Mouse (Mus musculus) neural tube, embryonic 13.5 days (tissue): ENCODE results near the gene Akr1a1. TPM values are rescaled to one million over a fixed set of nuclear protein-coding genes. Genes with fewer than 3 reads are reported as not detected.
A peak's percentile ranks its signal among the peaks of the same experiment; 100 is the strongest.

Experiments
- ATAC-seq: fragments of 200-750 bp; cut with Nextera tagmentation; 2 replicates; pipeline ENCODE4 v1.8.0; 2017; ENCODE audit warnings: low read depth, mild to moderate bottlenecking, moderate TSS enrichment, moderate library complexity
- H3K27ac ChIP-seq: fragments of 300-500 bp; sonication (generic); replicated peaks from 2 replicates; pipeline ENCODE4 v1.5.1; 2015; ENCODE audit warnings: moderate library complexity, mild to moderate bottlenecking, inconsistent platforms
- H3K27me3 ChIP-seq: fragments of 300-500 bp; sonication (generic); 2 replicates; pipeline ENCODE4 v1.6.1; 2015; ENCODE audit warnings: mild to moderate bottlenecking, inconsistent platforms
- H3K36me3 ChIP-seq: fragments of 300-500 bp; sonication (generic); 2 replicates; pipeline ENCODE4 v1.6.1; 2015; ENCODE audit warnings: mild to moderate bottlenecking, inconsistent platforms
- H3K4me1 ChIP-seq: fragments of 300-500 bp; sonication (generic); replicated peaks from 2 replicates; pipeline ENCODE4 v1.6.1; 2015; ENCODE audit warnings: inconsistent platforms
- H3K4me2 ChIP-seq: fragments of 300-500 bp; sonication (generic); 2 replicates; pipeline ENCODE4 v1.6.1; 2015; ENCODE audit warnings: inconsistent platforms, mild to moderate bottlenecking, moderate library complexity
- H3K4me3 ChIP-seq: fragments of 300-500 bp; sonication (generic); 2 replicates; pipeline ENCODE4 v1.5.1; 2015; ENCODE audit warnings: mild to moderate bottlenecking, inconsistent platforms
- H3K9ac ChIP-seq: fragments of 300-500 bp; sonication (generic); 2 replicates; pipeline ENCODE4 v1.6.1; 2015; ENCODE audit warnings: moderate library complexity, mild to moderate bottlenecking, inconsistent platforms
- H3K9me3 ChIP-seq: fragments of 300-500 bp; sonication (generic); 2 replicates; pipeline ENCODE4 v1.6.1; 2016; ENCODE audit warnings: inconsistent platforms
- WGBS: fragments of 180-500 bp; shearing (Covaris S2); methylation state at CpG from one replicate; pipeline ENCODE4 v1.1.7; 2015; 5-methylcytosine and 5-hydroxymethylcytosine counted together
- polyA plus RNA-seq: library from polyadenylated mRNA; unstranded; fragments of >200 nt; fragmentation: Nextera tagmentation; extraction: Ambion mirVana; gene quantifications from 2 replicates; pipeline ENCODE4 v1.2.1, GENCODE M21; 2015

Gene Akr1a1
- polyA plus RNA-seq, 1 experiment from 2014 or later, result 718 TPM

- 82% methylated on average over 3 of the region's 3 CpGs for WGBS
- no peaks in the 10 kb centered on the region for H3K36me3 ChIP-seq
- H3K27me3 ChIP-seq, result no peaks in the 10 kb centered on the region
- H3K4me3 ChIP-seq, result no peak overlapping the region
- no peaks in the 10 kb centered on the region for H3K9me3 ChIP-seq
- H3K27ac ChIP-seq, result no peak overlapping the region
- H3K4me2 ChIP-seq, result no peak overlapping the region
- peaks cover 6% of the 10 kb centered on the region for H3K4me1 ChIP-seq
- ATAC-seq, result no peak
- H3K9ac ChIP-seq, result no peak overlapping the region
These were observed 4.2 kb upstream of the Akr1a1 start for GRCm38 (mm10) chr4:116655658-116656057.

GRCm38 (mm10) chr4:116655100-116655499, 3.6 kb upstream of the Akr1a1 start:
- H3K9me3 ChIP-seq, result no peaks in the 10 kb centered on the region
- no peaks in the 10 kb centered on the region for H3K36me3 ChIP-seq
- no peak overlapping the region for H3K4me3 ChIP-seq
- peaks cover 11% of the 10 kb centered on the region for H3K4me1 ChIP-seq
- no peak overlapping the region for H3K9ac ChIP-seq
- ATAC-seq, result no peak
- no peak overlapping the region for H3K27ac ChIP-seq
- H3K4me2 ChIP-seq, result no peak overlapping the region
- 78% methylated on average over 2 of the region's 2 CpGs for WGBS
- no peaks in the 10 kb centered on the region for H3K27me3 ChIP-seq

GRCm38 (mm10) chr4:116653228-116653627, 1.7 kb upstream of the Akr1a1 start:
- no peak overlapping the region for H3K27ac ChIP-seq
- WGBS, result 90% methylated on average over 6 of the region's 6 CpGs
- H3K4me3 ChIP-seq, result no peak overlapping the region
- no peak for ATAC-seq
- H3K9me3 ChIP-seq, result no peaks in the 10 kb centered on the region
- H3K36me3 ChIP-seq, result 0 out of 2 replicates have a peak, but pooled peaks cover 6% of the 10 kb centered on the region
- H3K9ac ChIP-seq, result no peak overlapping the region
- H3K27me3 ChIP-seq, result no peaks in the 10 kb centered on the region
- H3K4me1 ChIP-seq, result peaks cover 30% of the 10 kb centered on the region
- H3K4me2 ChIP-seq, result no peak overlapping the region

GRCm38 (mm10) chr4:116651797-116652135, 286 bp upstream of the Akr1a1 start:
- Histone ChIP-seq H3K9me3 (no peaks in the 10 kb centered on the region), H3K36me3 (peaks cover 17% of the 10 kb centered on the region; the same call in 1 of the 2 replicates), H3K4me1 (peaks cover 44% of the 10 kb centered on the region), H3K9ac (peak overlapping the region; percentile 72), H3K4me2 (peak overlapping the region; percentile 83), H3K27me3 (no peaks in the 10 kb centered on the region), H3K27ac (no peak overlapping the region; the same call in 1 of the 2 replicates), H3K4me3 (peak overlapping the region; percentile 72)
- 8% methylated on average over 6 of the region's 6 CpGs for WGBS
- ATAC-seq, result peak; percentile 44; the same call in 1 of the 2 replicates

- 43% methylated on average over 5 of the region's 5 CpGs for WGBS
- H3K9me3 ChIP-seq, result no peaks in the 10 kb centered on the region
- peaks cover 17% of the 10 kb centered on the region for H3K36me3 ChIP-seq
- ATAC-seq, result no peak
- peak overlapping the region; percentile 83 for H3K4me2 ChIP-seq
- H3K4me1 ChIP-seq, result peaks cover 53% of the 10 kb centered on the region
- H3K4me3 ChIP-seq, result peak overlapping the region; percentile 72
- peak overlapping the region; percentile 87 for H3K9ac ChIP-seq
- peak overlapping the region; percentile 83; the same call in 1 of the 2 replicates for H3K27ac ChIP-seq
- H3K27me3 ChIP-seq, result no peaks in the 10 kb centered on the region
These were observed 1.1 kb downstream of the Akr1a1 start for GRCm38 (mm10) chr4:116650365-116650764.

- H3K36me3 ChIP-seq, result peaks cover 27% of the 10 kb centered on the region
- WGBS, result 98% methylated on average over 2 of the region's 2 CpGs
These were observed 2.1 kb downstream of the Akr1a1 start for GRCm38 (mm10) chr4:116649411-116649810.

GRCm38 (mm10) chr4:116645624-116646023, 5.9 kb downstream of the Akr1a1 start:
- Histone ChIP-seq H3K4me3 (no peak overlapping the region), H3K4me1 (peaks cover 49% of the 10 kb centered on the region), H3K27ac (no peak overlapping the region), H3K4me2 (no peak overlapping the region), H3K36me3 (peaks cover 60% of the 10 kb centered on the region), H3K27me3 (no peaks in the 10 kb centered on the region), H3K9me3 (no peaks in the 10 kb centered on the region), H3K9ac (no peak overlapping the region)
- ATAC-seq, result no peak
- WGBS, result 92% methylated on average over 7 of the region's 7 CpGs

More at GRCm38 (mm10) chr4:116649411-116649810, 2.1 kb downstream of the Akr1a1 start:
- ATAC-seq, result no peak
- H3K9ac ChIP-seq, result peak overlapping the region; percentile 18; the same call in 1 of the 2 replicates
- H3K9me3 ChIP-seq, result no peaks in the 10 kb centered on the region
- peaks cover 55% of the 10 kb centered on the region for H3K4me1 ChIP-seq
- peak overlapping the region; percentile 72; the same call in 1 of the 2 replicates for H3K4me3 ChIP-seq
- peak overlapping the region; percentile 83 for H3K4me2 ChIP-seq
- no peak overlapping the region for H3K27ac ChIP-seq
- no peaks in the 10 kb centered on the region for H3K27me3 ChIP-seq

GRCm38 (mm10) chr4:116644326-116644725, 7.2 kb downstream of the Akr1a1 start:
- no peak overlapping the region for H3K4me2 ChIP-seq
- no peak overlapping the region for H3K9ac ChIP-seq
- no peak overlapping the region for H3K4me3 ChIP-seq
- WGBS, result 60% methylated on average over 6 of the region's 6 CpGs
- no peak overlapping the region for H3K27ac ChIP-seq
- no peak; the same call in 1 of the 2 replicates for ATAC-seq
- peaks cover 71% of the 10 kb centered on the region for H3K36me3 ChIP-seq
- peaks cover 36% of the 10 kb centered on the region for H3K4me1 ChIP-seq
- no peaks in the 10 kb centered on the region for H3K9me3 ChIP-seq
- H3K27me3 ChIP-seq, result no peaks in the 10 kb centered on the region

GRCm38 (mm10) chr4:116642071-116642470, 9.4 kb downstream of the Akr1a1 start:
- no peak overlapping the region for H3K9ac ChIP-seq
- no peak for ATAC-seq
- H3K9me3 ChIP-seq, result no peaks in the 10 kb centered on the region
- H3K36me3 ChIP-seq, result peaks cover 76% of the 10 kb centered on the region
- H3K4me1 ChIP-seq, result peaks cover 13% of the 10 kb centered on the region
- H3K4me2 ChIP-seq, result no peak overlapping the region
- no peaks in the 10 kb centered on the region for H3K27me3 ChIP-seq
- no peak overlapping the region for H3K27ac ChIP-seq
- WGBS, result 92% methylated on average over 1 of the region's 1 CpGs
- no peak overlapping the region for H3K4me3 ChIP-seq

- Histone ChIP-seq H3K27me3 (no peaks in the 10 kb centered on the region), H3K4me2 (no peak overlapping the region), H3K36me3 (peaks cover 93% of the 10 kb centered on the region), H3K9me3 (no peaks in the 10 kb centered on the region), H3K4me1 (no peaks in the 10 kb centered on the region), H3K4me3 (no peak overlapping the region), H3K27ac (no peak overlapping the region), H3K9ac (no peak overlapping the region)
- 96% methylated on average over 6 of the region's 6 CpGs for WGBS
- no peak for ATAC-seq
These were observed 12.7 kb downstream of the Akr1a1 start for GRCm38 (mm10) chr4:116638821-116639220.

GRCm38 (mm10) chr4:116635197-116635596, 16.3 kb downstream of the Akr1a1 start:
- H3K4me1 ChIP-seq, result no peaks in the 10 kb centered on the region
- WGBS, result 86% methylated on average over 1 of the region's 1 CpGs
- no peak overlapping the region for H3K4me3 ChIP-seq
- H3K9me3 ChIP-seq, result no peaks in the 10 kb centered on the region
- H3K27me3 ChIP-seq, result no peaks in the 10 kb centered on the region
- no peak overlapping the region for H3K9ac ChIP-seq
- no peak overlapping the region for H3K4me2 ChIP-seq
- H3K27ac ChIP-seq, result no peak overlapping the region
- H3K36me3 ChIP-seq, result peaks cover 75% of the 10 kb centered on the region
- ATAC-seq, result no peak

- Histone ChIP-seq H3K4me1 (peaks cover 26% of the 10 kb centered on the region), H3K9ac (peak within 1 kb of the TSS; percentile 89), H3K4me2 (peak within 1 kb of the TSS; percentile 78), H3K36me3 (peaks cover 10% of the 10 kb centered on the region), H3K27me3 (no peaks in the 10 kb centered on the region), H3K4me3 (peak within 1 kb of the TSS; percentile 94), H3K27ac (peak within 1 kb of the TSS; percentile 96), H3K9me3 (no peaks in the 10 kb centered on the region)
- ATAC-seq, result peak; percentile 89
- WGBS, result 8% methylated on average over 23 of the region's 23 CpGs
These were observed 23.5 kb downstream of the Akr1a1 start, which contains the start of gene Nasp for GRCm38 (mm10) chr4:116627722-116628662. Gene Nasp, minus strand, starts transcription at chr4:116627941.
